Mouse (Mus musculus) thymus, postnatal 14 days (tissue): ENCODE results near the gene Lor.
A peak's percentile ranks its signal among the peaks of the same experiment; 100 is the strongest.

Experiments
- DNase-seq: peaks from one replicate; pipeline ENCODE4 v3.0.0; 2021

Gene Lor

DNA sequence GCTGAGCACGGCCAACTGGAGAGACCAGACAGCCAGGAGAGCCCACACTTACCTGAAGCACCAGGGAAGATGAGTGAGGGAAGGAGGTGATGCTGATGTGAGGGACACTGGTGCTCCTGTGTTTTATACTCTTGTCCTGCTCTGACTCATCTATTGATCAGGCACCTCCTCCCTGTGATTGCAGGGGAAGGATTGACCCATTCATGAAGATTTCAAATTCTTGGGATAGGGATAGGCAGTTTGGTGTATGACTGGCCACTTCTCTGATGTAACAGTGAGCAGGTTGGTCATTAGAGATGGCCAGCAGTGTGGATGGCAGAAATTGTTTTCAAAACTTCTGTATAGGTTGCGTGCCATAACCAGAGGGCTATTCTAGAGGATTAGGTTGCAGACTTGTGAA lies at the start of gene Lor:
Gene Lor, minus strand, starts transcription at position 101 of the 400 bp plus-strand sequence.
- no peak for DNase-seq

DNA sequence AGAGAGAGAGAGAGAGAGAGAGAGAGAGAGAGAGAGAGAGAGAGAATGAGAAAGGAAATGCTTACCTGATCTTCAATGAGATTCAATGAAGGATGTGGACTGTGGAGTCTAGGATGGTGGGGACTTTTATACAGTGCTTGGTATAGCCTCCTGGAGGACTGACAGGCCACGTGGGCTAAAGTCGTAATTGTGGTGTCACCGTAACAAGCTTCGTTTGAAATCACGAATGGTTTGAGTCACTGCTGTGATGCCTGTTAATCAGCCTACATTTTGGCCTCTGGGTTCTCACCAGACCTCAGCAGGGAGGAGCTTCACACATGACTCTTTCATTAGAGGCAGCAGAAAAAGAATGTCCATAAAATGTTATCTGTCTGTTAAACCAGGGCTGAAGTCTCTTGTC lies 40.9 kb upstream of the Lor start, which contains the start of gene Prr9:
Gene Prr9, minus strand, starts transcription at position 101 of the 400 bp plus-strand sequence.
- no peak for DNase-seq

DNA sequence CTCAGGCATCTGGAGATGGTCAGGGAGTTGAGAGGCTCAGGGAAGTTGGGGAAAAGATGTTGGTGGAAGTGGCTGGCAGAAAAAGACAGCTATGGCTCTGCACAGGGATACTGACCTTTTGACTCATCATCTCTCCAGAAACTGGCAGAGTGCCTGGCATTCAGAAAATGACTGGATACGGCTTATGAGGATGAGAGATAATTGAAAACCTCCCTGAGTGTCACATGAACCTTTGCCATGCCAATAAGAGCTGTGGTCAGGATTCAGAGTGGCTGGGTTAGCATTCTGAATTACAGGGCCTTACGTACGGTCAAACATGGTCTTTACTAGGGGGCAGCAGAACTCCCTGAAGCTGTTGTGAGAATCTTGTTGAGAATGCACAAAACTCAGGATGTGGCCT lies 38.0 kb upstream of the Lor start:
- DNase-seq = no peak

DNA sequence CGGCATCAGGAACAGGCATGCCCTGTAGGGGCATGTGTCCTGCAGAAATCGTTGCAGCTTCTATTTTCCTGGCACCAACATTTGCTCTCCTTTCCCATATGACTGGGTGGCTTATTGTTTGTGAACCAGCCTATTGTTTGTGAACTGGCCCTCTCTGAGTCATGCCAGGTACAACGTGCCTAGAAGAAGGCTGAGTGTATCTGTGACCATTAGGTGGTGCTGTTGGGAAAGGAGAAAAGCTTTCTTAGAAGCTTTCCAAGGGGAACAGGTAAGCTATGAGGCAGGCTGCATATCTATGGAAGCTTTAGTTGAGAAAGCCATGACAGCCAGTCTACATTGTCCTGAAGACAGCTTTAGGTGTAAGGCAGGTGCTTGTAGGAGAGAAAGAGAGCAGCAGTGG lies 35.0 kb upstream of the Lor start:
- DNase-seq = no peak

DNA sequence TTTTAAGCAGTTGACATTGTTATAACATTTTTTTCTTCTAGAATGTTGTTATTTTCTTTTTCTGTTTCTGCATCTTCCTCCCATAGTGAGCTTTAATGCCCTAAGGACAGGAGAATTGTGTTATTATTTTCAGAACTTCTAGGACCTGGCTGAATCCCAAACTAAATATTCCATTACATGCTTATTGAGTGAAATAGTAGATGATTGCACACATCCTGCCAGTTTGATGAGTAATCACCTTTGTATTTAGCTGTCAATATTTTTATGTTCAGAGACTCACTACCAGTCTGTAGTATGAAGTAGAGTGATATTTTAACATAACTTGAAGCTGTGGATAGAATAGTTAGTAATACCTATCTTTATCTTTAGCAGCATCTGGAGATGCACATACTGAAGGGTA lies 28.6 kb upstream of the Lor start:
- DNase-seq = no peak

DNA sequence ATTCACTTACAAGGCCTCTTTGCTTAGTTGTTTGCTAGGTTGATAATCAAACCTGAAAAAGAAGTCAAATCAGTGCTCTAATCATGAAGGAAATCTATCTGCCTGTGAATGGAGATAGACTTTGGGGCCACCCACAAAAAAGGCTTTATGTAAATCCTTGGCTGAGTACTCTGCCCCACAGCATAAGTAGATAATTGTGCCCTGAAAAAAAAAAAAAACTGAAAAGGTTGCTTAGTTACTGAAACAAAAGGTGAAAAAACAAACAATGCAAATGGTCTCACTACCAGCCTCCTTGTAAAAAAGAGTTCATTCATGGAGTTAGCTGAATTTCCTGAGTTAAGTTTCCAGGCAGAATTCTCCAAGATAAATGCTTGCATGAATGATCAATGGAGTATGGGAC lies 27.8 kb upstream of the Lor start:
- no peak for DNase-seq

DNA sequence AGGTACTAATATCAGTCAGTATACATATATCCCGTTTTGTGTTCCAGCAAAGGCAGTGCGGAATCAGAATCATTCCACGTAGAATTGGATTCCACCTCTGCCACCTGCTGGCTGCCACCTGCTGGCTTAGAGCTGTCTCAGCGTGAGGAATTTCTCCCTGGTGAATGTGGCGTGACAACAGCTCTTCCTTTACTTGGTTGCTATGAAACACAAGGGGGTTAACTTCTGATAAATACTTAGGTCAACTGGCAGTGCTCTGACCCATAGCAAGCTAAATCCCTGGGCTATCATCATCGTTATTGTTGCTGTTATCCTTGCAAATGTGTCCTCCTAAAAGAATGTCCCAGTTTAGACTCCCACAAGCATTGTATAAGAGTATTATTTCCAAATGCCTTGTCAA lies 23.6 kb upstream of the Lor start:
- DNase-seq = no peak

DNA sequence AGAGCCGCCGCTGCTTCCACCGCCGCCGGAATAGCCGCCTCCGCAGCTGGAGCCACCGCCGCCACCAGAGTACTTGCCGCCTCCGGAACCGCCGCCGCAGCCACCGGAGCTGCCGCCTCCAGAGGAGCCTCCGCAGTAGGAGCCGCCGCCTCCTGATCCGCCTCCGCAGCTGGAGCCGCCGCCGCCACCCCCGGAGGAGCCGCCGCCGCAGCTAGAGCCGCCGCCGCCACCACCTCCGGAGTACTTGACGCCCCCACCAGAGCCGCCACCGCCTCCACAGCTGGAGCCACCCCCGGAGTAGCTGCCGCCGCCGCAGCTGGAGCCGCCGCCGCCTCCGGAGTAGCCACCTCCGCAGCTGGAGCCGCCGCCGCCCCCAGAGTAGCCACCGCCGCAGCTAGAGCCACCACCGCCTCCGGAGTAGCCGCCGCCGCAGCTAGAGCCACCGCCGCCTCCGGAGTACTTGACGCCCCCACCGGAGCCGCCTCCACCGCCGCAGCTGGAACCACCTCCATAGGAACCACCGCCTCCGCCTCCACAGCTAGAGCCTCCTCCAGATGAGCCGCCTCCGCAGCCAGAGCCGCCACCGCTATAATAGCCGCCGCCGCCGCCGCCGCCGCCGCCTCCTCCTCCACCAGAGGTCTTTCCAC lies 1.5 kb downstream of the Lor start:
- no peak for DNase-seq

DNA sequence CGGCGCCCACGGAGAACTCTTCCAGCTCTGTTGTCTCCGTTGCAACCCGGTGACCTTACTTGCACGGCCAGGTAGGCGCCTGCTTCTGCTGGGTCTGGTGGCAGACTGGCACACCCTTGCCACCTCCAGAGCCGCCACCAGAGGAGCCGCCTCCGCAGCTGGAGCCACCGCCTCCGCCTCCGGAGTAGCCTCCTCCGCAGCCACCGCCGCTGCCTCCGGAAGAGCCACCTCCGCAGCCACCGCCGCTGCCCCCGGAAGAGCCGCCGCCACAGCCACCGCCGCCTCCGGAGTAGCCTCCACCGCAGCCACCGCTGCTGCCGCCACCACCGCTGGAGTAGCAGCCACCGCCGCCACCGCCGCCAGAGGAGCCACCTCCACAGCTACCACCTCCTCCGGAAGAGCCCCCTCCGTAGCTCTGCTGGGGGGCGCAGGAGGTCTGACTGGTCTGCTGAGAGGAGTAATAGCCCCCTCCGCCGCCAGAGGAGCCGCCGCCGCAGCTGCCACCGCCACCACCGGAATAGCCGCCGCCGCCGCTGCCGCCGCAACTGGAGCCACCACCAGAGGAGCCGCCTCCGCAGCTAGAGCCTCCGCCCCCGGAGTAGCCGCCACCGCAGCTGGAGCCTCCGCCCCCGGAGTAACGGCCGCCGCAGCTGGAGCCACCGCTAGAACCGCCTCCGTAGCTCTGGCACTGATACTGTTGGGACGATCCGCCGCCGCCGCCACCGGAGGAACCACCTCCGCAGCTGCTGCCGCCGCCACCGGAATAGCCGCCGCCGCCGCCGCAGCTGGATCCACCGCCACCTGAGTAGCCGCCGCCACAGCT lies 2.3 kb downstream of the Lor start:
- peak; percentile 33 for DNase-seq

DNA sequence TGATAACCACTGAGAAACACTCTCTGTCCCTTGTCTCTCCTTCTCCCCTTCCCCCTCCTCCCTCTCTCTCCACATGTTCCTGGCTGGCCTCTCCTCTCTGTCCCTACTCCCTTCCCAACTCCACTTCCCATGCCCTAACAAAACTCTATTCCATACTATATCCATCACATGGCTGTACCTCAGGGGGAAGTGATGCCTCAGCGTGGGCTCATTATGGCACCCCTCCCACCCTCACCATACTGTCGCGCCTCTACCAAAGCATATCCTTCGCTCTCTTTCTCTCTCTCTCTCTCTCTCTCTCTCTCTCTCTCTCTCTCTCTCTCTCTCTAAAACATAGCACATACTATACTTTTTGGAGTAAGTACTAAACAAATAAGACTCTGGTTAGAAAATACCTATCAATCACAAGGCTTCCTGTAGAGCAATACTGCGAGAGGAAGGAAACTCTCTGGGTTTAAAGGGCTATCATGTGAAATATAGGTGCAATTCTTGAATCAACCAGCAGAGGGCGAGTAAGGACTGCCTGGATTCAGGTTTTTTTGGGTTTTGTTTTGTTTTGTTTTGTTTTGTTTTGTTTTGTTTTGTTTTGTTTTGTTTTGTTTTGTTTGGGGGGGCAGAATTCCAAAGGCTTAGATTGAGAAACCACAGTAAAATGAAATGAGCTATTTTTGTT lies 32.4 kb downstream of the Lor start:
- peak; percentile 4 for DNase-seq

DNA sequence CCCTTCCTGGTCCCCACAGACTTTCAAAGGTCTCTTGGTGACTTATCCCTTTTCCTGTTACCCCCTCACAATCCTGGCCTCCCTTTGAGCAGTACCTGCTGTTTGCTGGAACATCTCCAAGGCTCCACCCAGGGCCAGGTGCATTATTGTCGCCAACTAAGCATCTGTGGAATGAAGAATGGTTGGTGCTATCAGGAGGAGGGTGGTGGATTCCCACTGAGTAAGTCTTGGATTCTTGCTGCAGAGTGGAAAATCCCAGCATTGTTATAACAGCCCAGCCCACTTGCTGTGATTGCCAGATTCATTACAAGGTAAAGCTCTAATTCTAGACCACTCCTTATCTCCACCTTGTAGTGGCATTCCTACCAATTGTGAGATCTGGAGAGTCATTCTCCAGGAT lies 49.0 kb downstream of the Lor start:
- DNase-seq = no peak

DNA sequence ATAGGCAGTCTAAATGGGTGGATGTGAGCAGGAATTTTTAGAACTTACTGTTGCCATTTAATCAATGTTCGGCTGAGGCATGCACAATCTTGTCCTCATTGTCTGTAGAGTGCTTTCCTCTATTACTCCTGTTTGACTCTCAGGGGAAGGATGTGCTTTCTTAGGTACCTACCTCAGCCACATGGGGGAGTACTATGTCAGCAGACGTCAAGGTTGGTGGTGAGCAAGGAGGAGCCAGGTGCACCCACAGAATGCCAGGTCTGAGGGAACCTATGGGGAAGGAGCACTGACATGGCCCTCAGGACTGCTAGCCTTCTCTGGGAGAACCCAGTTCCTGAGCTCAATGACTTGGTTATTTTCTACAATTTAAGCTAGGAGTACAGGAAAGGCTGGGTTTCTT lies 49.7 kb downstream of the Lor start:
- DNase-seq = no peak
